Mouse (Mus musculus) myocyte (in vitro differentiated cells): ENCODE data around the gene Mboat2. TPM values are rescaled to one million over a fixed set of nuclear protein-coding genes. Genes with fewer than 3 reads are reported as not detected.

ENCODE experiments used
- H3K27me3 ChIP-seq: one replicate; pipeline ENCODE4 v1.6.1; 2011; ENCODE audit not compliant: control insufficient read depth, insufficient read depth, insufficient read length
- H3K36me3 ChIP-seq: one replicate; pipeline ENCODE4 v1.6.1; 2011; ENCODE audit not compliant: control insufficient read depth, insufficient read depth
- H3K4me2 ChIP-seq: one replicate; pipeline ENCODE4 v1.6.1; 2011; ENCODE audit warnings: low read depth, control low read depth
- H3K4me3 ChIP-seq: one replicate; pipeline ENCODE4 v1.5.1; 2011; ENCODE audit warnings: mild to moderate bottlenecking, control low read depth, moderate library complexity
- H3K79me2 ChIP-seq: one replicate; pipeline ENCODE4 v1.6.1; 2011; ENCODE audit not compliant: control insufficient read depth, insufficient read depth
- H3ac ChIP-seq: one replicate; pipeline ENCODE4 v1.6.1; 2011; ENCODE audit not compliant: control insufficient read depth, insufficient read length
- CEBPB ChIP-seq: IDR thresholded peaks from 2 replicates; pipeline ENCODE4 v1.6.1; 2011; ENCODE audit warnings: mild to moderate bottlenecking, moderate library complexity; ENCODE audit not compliant: poor library complexity, insufficient read depth, severe bottlenecking
- E2F4 ChIP-seq: IDR thresholded peaks from one replicate; pipeline ENCODE4 v1.6.1; 2011; ENCODE audit warnings: mild to moderate bottlenecking, control low read depth, moderate library complexity; ENCODE audit not compliant: insufficient read depth
- MAX ChIP-seq: IDR thresholded peaks from one replicate; pipeline ENCODE4 v1.6.1; 2011; ENCODE audit warnings: low read depth, mild to moderate bottlenecking, control low read depth
- MYOD1 ChIP-seq, 3 experiments: IDR thresholded peaks; one replicate each; pipeline ENCODE4 v1.6.1; 2011; ENCODE audit warnings: control low read depth in 2 of 3, low read depth in 2 of 3, mild to moderate bottlenecking in 2 of 3, moderate library complexity in 1 of 3; ENCODE audit not compliant: insufficient read length in 2 of 3, control insufficient read depth in 1 of 3
- MYOG ChIP-seq, 3 experiments: IDR thresholded peaks; one replicate each; pipeline ENCODE4 v1.6.1; 2011; ENCODE audit warnings: control low read depth in 2 of 3, low read depth in 2 of 3, mild to moderate bottlenecking in 2 of 3; ENCODE audit not compliant: insufficient read length in 2 of 3, control insufficient read depth in 1 of 3, insufficient read depth in 1 of 3
- POLR2A ChIP-seq: IDR thresholded peaks from one replicate; pipeline ENCODE4 v1.6.1; 2011; ENCODE audit warnings: low read depth, mild to moderate bottlenecking, control low read depth, moderate library complexity; ENCODE audit not compliant: insufficient read length
- POLR2AphosphoS2 ChIP-seq: IDR thresholded peaks from one replicate; pipeline ENCODE4 v1.6.1; 2011; ENCODE audit warnings: low read depth, control low read depth; ENCODE audit not compliant: insufficient read length
- REST ChIP-seq: IDR thresholded peaks from one replicate; pipeline ENCODE4 v1.6.1; 2011; ENCODE audit warnings: mild to moderate bottlenecking, control low read depth, moderate library complexity; ENCODE audit not compliant: insufficient read depth, insufficient read length
- SRF ChIP-seq: IDR thresholded peaks from one replicate; pipeline ENCODE4 v1.6.1; 2011; ENCODE audit warnings: low read depth; ENCODE audit not compliant: control insufficient read depth, insufficient read length
- TCF12 ChIP-seq: IDR thresholded peaks from one replicate; pipeline ENCODE4 v1.6.1; 2011; ENCODE audit warnings: mild to moderate bottlenecking, control low read depth; ENCODE audit not compliant: poor library complexity, insufficient read depth, severe bottlenecking
- TCF3 ChIP-seq: IDR thresholded peaks from one replicate; pipeline ENCODE4 v1.6.1; 2011; ENCODE audit warnings: low read depth, control low read depth; ENCODE audit not compliant: insufficient read length
- USF1 ChIP-seq: IDR thresholded peaks from one replicate; pipeline ENCODE4 v1.6.1; 2011; ENCODE audit warnings: low read depth, mild to moderate bottlenecking, control low read depth, moderate library complexity
- polyA plus RNA-seq: library from polyadenylated mRNA; unstranded; fragments of >200 nt; fragmentation: generic; extraction: Trizol; gene quantifications from one replicate; pipeline ENCODE4 v1.2.1, GENCODE M21; 2012; ENCODE audit warnings: missing spikeins

Mboat2 gene
- polyA plus RNA-seq, 1 experiment = 16.9 TPM

DNA sequence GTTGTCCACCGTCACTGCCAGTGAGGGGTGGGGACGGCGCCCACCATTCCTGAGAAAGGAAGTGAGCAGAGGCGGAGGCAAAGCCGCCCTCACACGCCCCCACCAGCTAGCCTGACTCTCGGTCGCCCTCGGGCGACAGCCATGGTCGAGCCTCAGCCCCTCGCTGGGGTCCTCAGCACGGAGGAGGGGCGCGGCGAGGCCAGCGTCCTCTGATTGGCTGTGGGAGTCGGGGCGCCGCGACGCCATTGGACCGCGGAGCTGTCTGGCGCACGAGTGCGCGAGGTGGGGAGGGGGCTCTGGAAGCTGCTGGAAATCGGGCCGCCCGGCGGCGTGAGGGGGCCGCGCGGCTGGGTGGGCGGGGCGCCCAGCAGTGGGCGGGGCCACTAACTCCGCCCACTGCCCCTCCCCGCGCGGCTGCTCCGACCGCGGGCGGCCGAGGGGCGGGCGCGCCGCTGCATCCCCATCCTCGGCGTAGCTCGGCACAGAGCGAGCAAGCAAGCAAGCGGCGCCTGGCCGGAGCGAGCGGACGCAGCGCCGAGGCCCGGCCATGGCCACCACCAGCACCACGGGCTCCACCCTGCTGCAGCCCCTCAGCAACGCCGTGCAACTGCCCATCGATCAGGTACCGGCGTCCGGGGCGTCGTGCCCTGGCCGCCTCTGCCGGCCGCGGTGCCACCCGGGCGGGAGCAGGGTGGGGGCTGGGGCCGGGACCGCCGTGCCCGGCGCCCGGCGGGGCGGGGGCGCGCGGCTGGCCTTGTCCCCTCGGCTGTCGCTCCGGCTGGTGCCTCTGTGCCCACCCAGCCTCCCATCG is 679 bp downstream of the Mboat2 start:
- Histone ChIP-seq H3K36me3 (no peaks in the 10 kb centered on the region), H3ac (peak overlapping the region; percentile 91), H3K4me2 (peak overlapping the region; percentile 86), H3K4me3 (peak overlapping the region; percentile 30), H3K79me2 (peaks cover 4% of the 10 kb centered on the region), H3K27me3 (no peaks in the 10 kb centered on the region)
- TF ChIP-seq REST (no peak), USF1 (no peak), CEBPB (no peak), TCF3 (no peak), E2F4 (no peak), POLR2AphosphoS2 (peak; percentile 81), POLR2A (peak; percentile 89), MYOD1 (IDR thresholded peaks at IDR 0.05; ENCODE audit: control insufficient read depth in 1 of 3, insufficient read length in 2 of 3, low read depth in 2 of 3) (peak in 2 of 3 experiments; percentile 3 to 9), SRF (no peak), MAX (no peak), MYOG (IDR thresholded peaks at IDR 0.05; ENCODE audit: control insufficient read depth in 1 of 3, insufficient read depth in 1 of 3, insufficient read length in 2 of 3, low read depth in 2 of 3) (peak in 1 of 3 experiments; percentile 36), TCF12 (no peak)

- H3K79me2 ChIP-seq = peaks cover 4% of the 10 kb centered on the region
- H3K4me3 ChIP-seq = peak overlapping the region; percentile 30
- H3K4me2 ChIP-seq = peak overlapping the region; percentile 86
- no peaks in the 10 kb centered on the region for H3K27me3 ChIP-seq
- TF ChIP-seq MYOD1 (IDR thresholded peaks at IDR 0.05; ENCODE audit: control insufficient read depth in 1 of 3, insufficient read length in 2 of 3, low read depth in 2 of 3) (peak in 1 of 3 experiments; percentile 31), POLR2A (no peak)
- peak overlapping the region; percentile 91 for H3ac ChIP-seq
- no peaks in the 10 kb centered on the region for H3K36me3 ChIP-seq
Observed at GRCm38 (mm10) chr12:24831964-24832427, 1.3 kb downstream of the Mboat2 start.

- peak overlapping the region; percentile 86 for H3K4me2 ChIP-seq
- peak overlapping the region; percentile 30 for H3K4me3 ChIP-seq
- TF ChIP-seq SRF = no peak
- no peaks in the 10 kb centered on the region for H3K36me3 ChIP-seq
- H3K27me3 ChIP-seq = no peaks in the 10 kb centered on the region
- peak overlapping the region; percentile 91 for H3ac ChIP-seq
- peaks cover 4% of the 10 kb centered on the region for H3K79me2 ChIP-seq
Observed at GRCm38 (mm10) chr12:24832438-24832837, 1.8 kb downstream of the Mboat2 start.

DNA sequence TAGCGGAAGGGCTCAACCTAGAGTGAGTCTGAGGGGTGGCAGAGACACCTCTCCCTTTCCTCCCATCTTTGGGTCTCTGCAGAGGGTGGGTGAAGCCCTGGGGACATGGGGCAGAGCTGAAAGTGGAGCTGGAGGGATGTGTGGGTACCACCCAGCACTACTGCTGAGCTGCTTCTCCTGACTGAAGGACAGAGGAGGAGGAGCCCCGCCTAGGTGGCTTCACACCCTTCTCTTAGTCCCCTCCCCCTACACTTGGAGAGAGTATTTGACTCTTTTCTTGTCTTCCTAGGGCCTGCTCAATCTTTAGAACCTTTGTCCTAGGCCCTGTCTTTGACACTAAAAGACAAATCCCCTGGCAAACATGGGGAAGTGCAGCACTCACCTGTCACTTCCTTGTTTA is 7.3 kb downstream of the Mboat2 start:
- Histone ChIP-seq H3K27me3 (no peaks in the 10 kb centered on the region), H3K36me3 (no peaks in the 10 kb centered on the region), H3ac (no peak overlapping the region), H3K4me3 (no peak overlapping the region), H3K79me2 (no peaks in the 10 kb centered on the region), H3K4me2 (no peak overlapping the region)
- no peak for TF ChIP-seq POLR2A
- TF ChIP-seq MYOD1 (IDR thresholded peaks at IDR 0.05; ENCODE audit: control insufficient read depth in 1 of 3, insufficient read length in 2 of 3, low read depth in 2 of 3) = no peak
- no peak for TF ChIP-seq SRF
- no peak for TF ChIP-seq E2F4
- no peak for TF ChIP-seq USF1
- no peak for TF ChIP-seq REST
- no peak for TF ChIP-seq TCF12
- no peak for TF ChIP-seq MAX
- TF ChIP-seq TCF3 = no peak
- no peak for TF ChIP-seq CEBPB
- TF ChIP-seq POLR2AphosphoS2 = no peak

GRCm38 (mm10) chr12:24841115-24841879 is 10.6 kb downstream of the Mboat2 start:
- no peak overlapping the region for H3ac ChIP-seq
- H3K36me3 ChIP-seq = no peaks in the 10 kb centered on the region
- no peaks in the 10 kb centered on the region for H3K79me2 ChIP-seq
- TF ChIP-seq POLR2A (no peak), MYOG (IDR thresholded peaks at IDR 0.05; ENCODE audit: control insufficient read depth in 1 of 3, insufficient read depth in 1 of 3, insufficient read length in 2 of 3, low read depth in 2 of 3) (peak in 2 of 3 experiments; percentile 42 to 82), E2F4 (no peak), MYOD1 (IDR thresholded peaks at IDR 0.05; ENCODE audit: control insufficient read depth in 1 of 3, insufficient read length in 2 of 3, low read depth in 2 of 3) (peak in 2 of 3 experiments; percentile 43 to 81), REST (no peak), POLR2AphosphoS2 (no peak)
- no peak overlapping the region for H3K4me3 ChIP-seq
- H3K4me2 ChIP-seq = peak overlapping the region; percentile 24
- no peaks in the 10 kb centered on the region for H3K27me3 ChIP-seq
